Mouse (Mus musculus): Measurements from ENCODE around the gene Bard1.

Gene Bard1

DNA sequence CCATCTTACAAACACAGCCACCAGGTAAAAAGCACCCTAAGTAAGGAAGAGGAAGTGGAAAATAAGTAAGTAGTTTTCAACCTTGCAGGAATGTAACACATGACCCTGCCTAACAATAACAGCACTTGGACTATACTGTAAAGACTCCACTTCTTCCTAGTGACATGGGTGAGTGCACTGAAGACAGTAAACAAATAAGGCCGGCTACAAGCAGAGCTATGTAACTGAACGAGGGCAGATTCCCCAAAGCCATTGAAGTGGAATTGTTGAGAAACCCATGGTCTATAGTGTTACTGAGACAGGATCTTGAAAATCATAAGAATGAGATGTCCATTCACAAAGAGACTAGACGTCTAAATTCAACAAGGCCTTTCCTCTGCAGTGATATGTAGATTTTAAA, 27.3 kb downstream of the Bard1 start:
- no peak for TF ChIP-seq GATA4 (IDR thresholded peaks at IDR 0.05; ENCODE audit: insufficient replicate concordance, low read length)

DNA sequence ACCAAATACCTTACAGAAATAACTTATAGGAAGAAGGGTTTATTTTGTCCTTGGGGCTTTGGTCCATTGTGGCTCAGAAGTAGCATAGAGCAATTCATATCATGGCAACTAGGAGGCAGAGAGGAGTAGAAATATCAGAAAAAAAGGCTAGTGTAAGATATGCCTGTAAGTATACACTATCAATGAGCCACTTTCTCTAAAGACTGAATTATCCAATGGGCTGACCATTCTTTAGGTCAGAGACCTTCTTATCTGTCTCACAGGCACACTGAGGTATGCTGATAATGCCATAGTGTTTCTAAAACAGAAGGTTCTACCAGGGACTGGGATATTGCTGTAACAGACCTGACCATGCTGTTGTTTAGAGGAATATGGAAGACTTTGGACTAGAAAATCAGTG, 32.2 kb downstream of the Bard1 start:
- TF ChIP-seq GATA4 (IDR thresholded peaks at IDR 0.05; ENCODE audit: insufficient replicate concordance, low read length), result no peak

DNA sequence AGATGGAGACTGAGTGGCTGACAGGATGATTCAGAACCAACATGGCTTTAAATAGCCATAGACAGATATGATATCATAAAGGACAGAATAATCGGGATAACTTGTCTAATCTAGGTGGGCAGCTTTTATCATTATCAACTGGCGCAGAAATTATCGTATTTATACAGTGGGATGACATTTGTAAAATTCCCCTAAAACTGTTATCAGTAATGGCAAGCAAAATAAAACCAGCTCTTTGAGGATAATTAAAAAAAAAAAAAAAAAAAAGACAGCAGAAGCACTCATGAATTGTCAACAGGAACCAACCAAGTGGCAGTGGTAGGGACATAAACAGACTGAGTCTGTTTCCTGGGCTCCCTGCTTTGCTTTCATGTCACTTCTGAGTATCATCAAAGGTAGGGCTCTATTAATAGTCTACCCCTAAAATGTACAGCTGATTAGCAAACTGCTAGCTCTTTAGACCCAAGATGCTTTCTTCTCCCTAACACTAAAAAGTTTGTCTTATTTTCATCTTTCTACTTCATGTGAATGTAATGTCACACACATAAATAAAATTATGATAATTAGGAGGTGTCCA, 34.1 kb downstream of the Bard1 start:
- TF ChIP-seq GATA4 (IDR thresholded peaks at IDR 0.05; ENCODE audit: insufficient replicate concordance, low read length), result no peak

DNA sequence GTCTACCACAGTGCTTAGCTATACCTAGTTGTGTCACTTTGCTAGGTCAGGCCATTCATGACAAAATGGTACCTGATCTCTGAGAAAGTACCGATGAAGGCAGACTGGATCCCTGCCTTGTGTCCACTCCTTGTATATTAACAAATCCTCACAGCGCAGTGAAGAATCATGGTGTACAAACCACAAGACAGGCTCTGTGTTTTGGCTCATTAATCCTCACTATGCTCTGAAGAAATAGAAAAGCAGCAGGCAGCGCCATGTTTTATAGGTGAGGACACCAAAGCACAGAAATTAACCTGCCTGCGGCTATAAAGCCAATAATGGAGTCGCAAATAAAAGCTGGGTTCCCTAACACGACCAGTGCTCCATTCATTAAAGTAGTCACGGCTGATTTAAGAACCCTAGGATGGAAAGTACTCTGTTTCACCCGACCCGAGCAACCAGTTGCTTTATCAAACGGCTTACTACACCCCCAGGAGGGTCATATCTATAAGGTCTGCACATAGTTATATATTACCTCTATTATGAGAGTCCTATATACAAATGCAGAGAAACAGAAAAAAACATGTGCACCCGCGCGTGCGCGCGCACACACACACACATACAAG, 39.0 kb downstream of the Bard1 start:
- TF ChIP-seq GATA4 (IDR thresholded peaks at IDR 0.05; ENCODE audit: insufficient replicate concordance, low read length), result no peak

DNA sequence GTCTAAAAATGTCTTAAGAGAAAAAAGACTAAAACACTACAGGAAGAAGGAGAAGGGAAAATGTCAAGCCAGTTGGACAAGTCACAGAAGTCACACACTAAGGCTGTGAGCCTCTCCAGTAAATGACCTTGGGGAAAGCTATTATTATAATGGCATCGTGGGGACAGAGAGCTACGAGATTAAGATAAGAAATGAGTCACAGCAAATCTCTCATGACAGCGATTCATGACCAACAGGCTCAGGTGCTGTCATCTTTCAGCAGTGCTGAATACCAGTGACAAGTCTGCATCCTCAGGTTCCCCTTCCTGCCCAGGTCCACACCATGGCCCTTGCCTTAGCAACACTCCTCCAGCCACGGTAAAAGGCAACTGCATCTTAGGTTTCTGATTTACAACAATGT, 46.8 kb downstream of the Bard1 start:
- no peak for TF ChIP-seq GATA4 (IDR thresholded peaks at IDR 0.05; ENCODE audit: insufficient replicate concordance, low read length)

DNA sequence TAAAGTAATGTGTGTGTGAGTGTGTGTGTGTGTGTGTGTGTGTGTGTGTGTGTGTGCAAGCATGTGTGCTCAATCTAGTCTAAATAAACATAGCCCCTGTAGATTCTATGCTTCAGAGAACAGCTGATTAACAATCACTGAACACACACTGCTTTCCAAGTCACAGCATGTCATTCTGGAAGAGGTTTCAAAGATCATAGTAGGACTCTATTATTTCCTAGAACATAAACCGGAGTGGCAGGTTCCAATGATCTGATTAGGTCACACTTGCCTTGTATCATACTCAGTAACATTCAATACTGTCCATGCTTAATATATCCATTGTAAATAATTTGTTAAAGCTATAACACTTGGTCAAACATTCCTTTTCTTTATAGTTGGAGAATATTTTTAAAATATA, 47.5 kb downstream of the Bard1 start:
- TF ChIP-seq GATA4 (IDR thresholded peaks at IDR 0.05; ENCODE audit: insufficient replicate concordance, low read length), result no peak

DNA sequence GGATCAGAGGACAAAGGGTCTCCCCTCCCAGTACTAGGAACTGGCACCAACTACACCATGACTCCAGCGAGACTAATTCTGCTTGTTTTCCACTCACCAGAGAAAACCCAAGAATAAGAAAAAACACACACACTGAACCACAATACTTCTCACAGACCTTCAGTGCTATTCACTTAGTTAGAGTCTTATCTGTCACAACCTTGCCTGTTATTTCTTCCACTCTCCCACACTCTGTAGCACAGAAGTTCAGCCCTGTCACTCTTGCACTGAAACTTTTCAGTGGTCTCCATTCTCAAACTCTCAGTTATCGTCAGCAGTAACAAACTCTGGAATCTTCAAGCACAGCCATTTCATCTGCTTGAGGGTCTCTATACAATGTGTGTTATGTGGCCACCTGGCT, 50.2 kb downstream of the Bard1 start:
- TF ChIP-seq GATA4 (IDR thresholded peaks at IDR 0.05; ENCODE audit: insufficient replicate concordance, low read length), result no peak

DNA sequence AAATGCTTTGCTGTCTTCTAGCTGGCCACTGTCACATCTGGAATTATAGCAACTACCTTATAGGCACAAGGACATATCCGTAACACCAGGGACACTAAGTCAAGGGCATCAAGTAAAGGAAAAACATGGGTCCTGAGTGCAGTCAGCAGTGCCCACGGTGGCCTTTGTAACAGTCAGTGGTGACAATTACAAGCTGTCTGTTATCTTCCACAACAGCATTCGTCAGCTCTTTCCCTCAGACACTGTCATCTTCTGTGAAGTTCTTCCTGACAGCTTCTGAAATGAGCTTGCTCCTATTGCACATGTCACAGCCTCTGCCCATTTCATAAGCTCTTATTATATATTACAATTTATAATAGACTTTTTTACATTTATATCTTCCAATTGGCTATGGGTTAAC, 50.7 kb downstream of the Bard1 start:
- no peak for TF ChIP-seq GATA4 (IDR thresholded peaks at IDR 0.05; ENCODE audit: insufficient replicate concordance, low read length)

DNA sequence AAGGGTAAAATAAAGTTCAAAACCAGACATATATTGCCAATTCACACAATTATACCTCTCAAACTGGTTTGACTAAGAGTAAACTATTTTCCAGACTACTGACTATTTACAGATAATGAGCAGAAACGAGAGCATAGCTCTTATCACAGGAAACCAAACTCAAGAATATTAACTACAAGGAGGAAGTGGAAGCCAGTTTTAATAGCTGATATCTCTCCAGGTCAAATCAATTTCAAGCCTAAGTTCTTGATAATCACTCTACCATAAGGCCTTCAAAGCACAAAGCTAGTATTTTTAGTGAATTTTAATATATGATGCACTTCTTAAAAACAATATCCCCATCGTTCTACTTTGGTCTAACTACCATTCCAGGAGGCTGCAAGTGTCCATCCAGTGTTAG, 57.8 kb downstream of the Bard1 start:
- no peak for TF ChIP-seq GATA4 (IDR thresholded peaks at IDR 0.05; ENCODE audit: insufficient replicate concordance, low read length)

DNA sequence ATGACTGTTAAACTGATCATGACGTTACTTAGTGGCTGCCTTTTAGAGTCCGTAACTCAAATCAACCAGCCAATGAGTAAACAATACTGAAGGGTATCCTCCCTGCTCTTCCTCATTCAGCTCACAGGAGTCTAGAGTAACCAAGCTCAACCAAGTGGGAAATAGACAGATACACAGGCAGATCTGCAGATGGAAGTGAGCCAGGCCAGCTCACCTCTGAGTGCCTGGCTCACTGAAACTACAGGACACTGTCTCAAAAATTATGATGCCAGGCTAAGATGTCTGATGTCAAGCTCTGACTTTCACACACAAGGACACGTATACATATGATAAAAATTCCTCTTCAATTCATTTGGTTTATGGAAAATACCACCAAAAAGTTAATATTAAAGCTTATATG, 59.0 kb downstream of the Bard1 start:
- TF ChIP-seq GATA4 (IDR thresholded peaks at IDR 0.05; ENCODE audit: insufficient replicate concordance, low read length), result no peak

DNA sequence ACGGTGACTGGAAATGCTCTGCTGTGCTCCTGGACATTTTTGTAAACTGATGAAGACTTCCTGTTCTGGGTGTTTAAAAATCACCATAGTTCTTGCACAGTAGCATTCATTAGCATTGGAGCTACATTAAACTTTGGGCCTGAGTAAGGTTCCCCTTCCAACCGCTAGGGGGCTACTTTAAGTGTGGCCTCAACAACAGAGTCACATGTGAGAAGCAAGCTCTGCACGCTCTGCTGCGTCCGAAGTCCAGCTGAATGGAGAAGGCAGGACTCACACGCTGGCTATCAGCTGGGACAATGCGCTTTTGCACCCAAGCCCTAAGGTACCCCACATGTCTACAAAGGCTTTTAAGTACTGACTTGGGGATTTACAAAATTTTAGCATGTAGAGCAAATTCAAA, 65.9 kb downstream of the Bard1 start:
- no peak for TF ChIP-seq GATA4 (IDR thresholded peaks at IDR 0.05; ENCODE audit: insufficient replicate concordance, low read length)

DNA sequence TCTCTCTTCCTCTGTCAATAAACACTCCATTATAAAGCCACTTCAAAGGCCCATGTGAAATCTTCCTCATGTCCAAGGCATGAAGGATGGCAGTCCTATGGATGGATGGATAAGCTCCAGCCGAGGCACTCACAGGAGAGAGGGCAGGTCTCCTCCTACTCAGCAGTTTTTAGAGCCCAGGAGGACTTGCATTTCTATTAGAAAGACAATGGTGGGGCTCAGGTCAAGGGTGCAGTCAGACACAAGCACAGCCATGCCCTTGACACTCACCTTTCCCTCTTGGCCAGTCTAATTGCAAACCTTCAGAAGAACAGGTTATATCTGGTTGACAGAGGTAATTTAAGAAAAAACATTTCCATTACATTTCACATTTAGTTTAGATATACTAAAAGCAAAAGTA, 67.4 kb downstream of the Bard1 start:
- no peak for TF ChIP-seq GATA4 (IDR thresholded peaks at IDR 0.05; ENCODE audit: insufficient replicate concordance, low read length)

DNA sequence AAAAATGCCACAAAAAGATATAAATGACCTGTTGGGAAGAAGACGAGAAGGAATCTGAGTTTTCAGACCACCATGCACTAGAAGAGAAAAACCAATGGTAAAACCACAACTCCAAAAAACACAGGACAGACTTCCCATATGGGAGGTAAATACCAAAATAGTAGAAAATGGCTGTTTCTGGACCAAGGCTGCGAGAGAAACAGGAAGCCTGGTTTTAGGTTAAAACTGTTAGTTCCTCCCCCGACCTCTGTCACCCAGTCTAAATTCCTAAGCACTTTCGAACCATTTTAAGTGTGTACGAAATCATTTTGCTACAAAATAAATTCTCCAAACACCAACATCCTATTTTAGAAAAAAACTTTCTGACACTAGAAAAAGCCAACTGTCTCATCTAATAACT, 80.2 kb downstream of the Bard1 start:
- no peak for TF ChIP-seq GATA4 (IDR thresholded peaks at IDR 0.05; ENCODE audit: insufficient replicate concordance, low read length)

DNA sequence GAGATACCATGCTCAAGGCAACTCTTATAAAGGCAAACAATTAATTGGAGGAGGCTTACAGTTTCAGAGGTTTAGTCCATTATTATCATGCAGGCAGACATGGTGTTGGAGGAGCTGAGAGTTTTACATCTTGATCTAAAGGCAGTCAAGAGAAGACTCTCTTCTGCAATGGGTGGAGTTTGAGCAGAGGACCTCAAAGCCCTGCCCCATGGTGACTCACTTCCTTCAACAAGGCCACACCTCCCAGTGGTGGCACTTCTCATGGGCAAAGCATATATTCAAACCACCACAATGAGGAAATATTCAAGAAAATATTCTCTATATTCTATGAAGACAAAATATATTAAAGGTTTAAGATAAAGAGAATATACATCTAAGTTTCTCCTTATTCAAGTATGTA, 88.6 kb downstream of the Bard1 start:
- no peak for TF ChIP-seq GATA4 (IDR thresholded peaks at IDR 0.05; ENCODE audit: insufficient replicate concordance, low read length)

DNA sequence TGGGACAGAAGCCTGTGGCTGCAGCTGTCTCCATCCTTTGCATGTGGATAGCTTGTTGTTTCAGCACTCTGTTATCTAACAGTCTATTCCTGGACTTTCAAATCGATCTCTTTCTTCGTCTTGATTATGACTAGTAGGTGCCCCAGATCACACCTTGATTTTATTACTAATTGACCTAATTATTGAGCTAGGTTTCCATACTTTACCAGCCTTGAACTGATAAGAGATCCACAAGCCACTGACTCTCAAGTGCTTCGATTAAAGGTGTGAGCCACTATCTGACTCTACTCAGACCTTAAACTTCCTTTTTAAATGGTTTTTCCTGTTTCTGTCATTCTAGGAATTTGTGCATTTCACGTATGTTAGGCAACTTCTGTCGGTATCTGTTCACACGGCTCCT, 96.9 kb downstream of the Bard1 start:
- no peak for TF ChIP-seq GATA4 (IDR thresholded peaks at IDR 0.05; ENCODE audit: insufficient replicate concordance, low read length)

DNA sequence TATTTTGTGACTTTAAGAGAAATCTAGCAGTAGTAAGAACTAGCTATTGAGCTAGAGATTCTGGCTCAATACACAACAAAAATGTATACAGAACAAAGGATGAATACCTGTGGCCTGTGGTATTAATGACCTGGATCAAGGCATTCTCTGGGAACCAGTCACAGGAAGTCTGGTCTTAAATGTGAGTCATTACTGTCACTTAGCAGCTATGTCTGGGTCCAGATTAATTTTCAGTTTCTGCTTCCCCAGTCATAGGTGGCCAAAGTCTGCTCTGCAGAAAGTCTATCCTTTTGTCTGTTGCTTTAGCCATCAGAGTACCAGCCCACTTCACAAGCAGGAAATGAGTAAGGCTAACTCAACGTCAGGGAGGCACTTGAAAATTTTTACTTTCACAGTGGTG, 98.8 kb downstream of the Bard1 start:
- no peak for TF ChIP-seq GATA4 (IDR thresholded peaks at IDR 0.05; ENCODE audit: insufficient replicate concordance, low read length)

DNA sequence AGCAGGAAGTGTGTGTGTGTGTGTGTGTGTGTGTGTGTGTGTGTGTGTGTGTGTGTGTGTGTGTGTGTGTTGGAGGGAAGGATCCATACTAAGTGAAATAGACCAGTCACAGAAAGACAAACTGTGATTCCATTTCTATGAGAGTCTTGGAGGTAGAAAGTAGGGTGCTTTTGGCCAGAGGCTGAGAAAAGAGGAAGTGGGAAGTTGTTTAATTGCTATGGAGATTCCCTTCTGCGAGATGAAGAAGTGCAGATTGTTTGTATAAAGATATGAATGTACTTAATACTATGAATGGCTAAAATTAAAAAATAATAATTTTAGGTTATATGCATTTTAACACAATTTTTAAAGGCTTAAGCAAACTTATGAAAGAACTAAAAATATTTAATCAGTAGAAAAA, 99.2 kb downstream of the Bard1 start:
- TF ChIP-seq GATA4 (IDR thresholded peaks at IDR 0.05; ENCODE audit: insufficient replicate concordance, low read length), result no peak

Data from liver, adult (tissue).